Mouse (Mus musculus) embryonic fibroblast, embryonic 13.5 days (primary cell): Measurements from ENCODE around the gene Sypl2. TPM values are rescaled to one million over a fixed set of nuclear protein-coding genes. Genes with fewer than 3 reads are reported as not detected.

Experiments
- H3K27ac ChIP-seq: 2 replicates; pipeline ENCODE4 v1.5.1; 2012; ENCODE audit warnings: low read length, control low read depth, inconsistent platforms; ENCODE audit not compliant: insufficient read depth
- H3K4me1 ChIP-seq: 2 replicates; pipeline ENCODE4 v1.6.1; 2011; ENCODE audit warnings: low read length; ENCODE audit not compliant: control insufficient read depth, insufficient read depth
- H3K4me3 ChIP-seq: 2 replicates; pipeline ENCODE4 v1.5.1; 2011; ENCODE audit warnings: mild to moderate bottlenecking, control low read depth, low read length; ENCODE audit not compliant: insufficient read depth
- CTCF ChIP-seq: IDR thresholded peaks from 2 replicates; pipeline ENCODE4 v1.5.1; 2011; ENCODE audit warnings: mild to moderate bottlenecking, control low read depth, low read length, moderate library complexity, borderline replicate concordance; ENCODE audit not compliant: insufficient read depth
- POLR2A ChIP-seq: IDR thresholded peaks from 2 replicates; pipeline ENCODE4 v1.6.1; 2011; ENCODE audit warnings: low read depth, mild to moderate bottlenecking, control low read depth, low read length, moderate library complexity
- polyA plus RNA-seq: library from polyadenylated mRNA; stranded (reverse); fragments of >200 nt; gene quantifications from 2 replicates; pipeline ENCODE4 v1.2.4, GENCODE M21; 2011; ENCODE audit warnings: low read depth; ENCODE audit not compliant: missing spikeins, insufficient read length

Gene Sypl2
- polyA plus RNA-seq, 1 experiment = not detected

DNA sequence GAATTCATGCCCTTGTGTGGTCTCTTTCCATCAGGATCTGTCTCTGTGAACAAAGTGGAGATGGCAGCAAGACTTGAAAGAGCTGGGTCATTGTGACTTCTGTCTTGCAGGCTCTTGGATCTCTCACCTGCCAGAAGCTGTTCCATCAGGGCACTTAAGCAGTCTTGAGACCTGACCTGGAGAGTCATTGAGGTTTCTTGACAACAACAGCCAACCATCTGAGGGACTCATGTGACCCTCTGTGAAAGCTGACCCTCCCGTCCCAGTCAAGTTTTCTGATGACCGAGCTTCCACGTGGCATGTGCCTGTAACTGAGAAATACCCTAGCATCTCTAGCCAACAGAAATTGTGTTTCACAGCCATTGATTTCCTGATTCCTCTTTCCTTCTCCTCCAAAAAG is 41.7 kb downstream of the Sypl2 start:
- Histone ChIP-seq H3K4me3 (no peak overlapping the region), H3K27ac (no peak overlapping the region), H3K4me1 (peaks cover 2% of the 10 kb centered on the region; the same call in 1 of the 2 replicates)
- TF ChIP-seq POLR2A (no peak), CTCF (no peak)

DNA sequence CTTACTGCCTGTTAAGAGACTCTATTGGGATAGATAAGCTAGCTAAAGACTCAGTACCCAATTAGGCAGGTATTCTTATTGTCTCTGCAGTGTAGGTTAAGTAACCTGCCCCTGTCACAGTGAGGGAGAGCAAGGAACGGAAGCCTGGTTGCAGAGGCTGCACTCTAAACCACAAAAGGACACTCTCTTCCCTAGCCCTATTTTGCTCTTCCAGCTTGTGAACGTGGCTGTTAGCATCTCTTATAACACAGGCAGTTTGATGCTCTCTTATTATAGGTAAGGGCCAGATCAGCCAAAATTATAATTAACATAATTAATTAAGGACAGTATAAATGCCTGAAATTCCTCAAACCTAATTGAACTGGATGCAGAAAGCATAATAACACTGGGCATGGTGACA is 45.9 kb downstream of the Sypl2 start:
- no peak overlapping the region for H3K4me3 ChIP-seq
- peaks cover 2% of the 10 kb centered on the region; the same call in 1 of the 2 replicates for H3K4me1 ChIP-seq
- TF ChIP-seq POLR2A (no peak), CTCF (no peak)
- H3K27ac ChIP-seq = no peak overlapping the region

DNA sequence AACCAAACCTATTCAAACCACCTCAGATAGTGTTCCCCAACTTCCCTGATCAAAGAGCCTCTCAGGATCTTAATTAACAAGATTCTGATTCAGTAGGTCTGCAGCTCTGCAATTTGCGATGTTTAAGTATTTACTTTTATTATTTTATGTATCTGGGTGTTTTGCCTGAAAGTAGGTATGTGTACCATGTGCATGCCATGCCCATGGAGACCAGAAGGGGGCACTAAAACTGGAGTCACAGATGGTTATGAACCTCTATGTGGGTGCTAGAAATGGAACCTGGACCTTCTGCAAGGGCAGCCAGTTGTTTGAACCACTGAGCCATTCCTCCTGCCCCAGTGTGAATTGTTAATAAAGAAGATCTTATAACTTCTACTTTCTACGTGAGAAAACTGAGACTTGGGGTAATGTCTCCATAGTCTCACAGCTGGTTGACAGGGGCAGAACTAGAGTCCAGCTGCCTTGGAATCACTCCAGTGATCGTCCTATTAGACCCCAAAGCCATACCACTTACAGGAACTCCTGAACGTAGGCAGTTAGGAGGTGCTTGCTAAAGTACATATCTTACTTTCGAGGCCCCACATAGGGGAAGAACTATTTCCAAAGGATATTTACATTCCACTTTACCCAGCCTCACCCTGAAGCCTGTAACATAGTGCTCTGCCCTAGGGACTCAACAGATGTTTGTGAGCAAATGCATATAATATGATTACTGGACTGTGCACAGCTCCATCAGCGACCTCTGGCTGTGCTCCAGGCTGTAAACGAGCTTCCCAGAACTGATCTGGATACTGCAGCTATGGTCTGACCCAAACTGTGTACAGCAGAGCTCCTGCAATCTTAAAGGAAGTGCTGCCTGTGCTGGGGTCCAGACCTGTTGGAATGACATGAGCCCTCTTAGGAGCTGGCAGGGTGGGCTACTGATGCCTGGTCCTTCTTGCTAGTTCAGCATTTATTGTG is 47.4 kb downstream of the Sypl2 start:
- no peak overlapping the region for H3K27ac ChIP-seq
- no peak for TF ChIP-seq CTCF
- TF ChIP-seq POLR2A = no peak
- H3K4me3 ChIP-seq = no peak overlapping the region
- peaks cover 2% of the 10 kb centered on the region; the same call in 1 of the 2 replicates for H3K4me1 ChIP-seq

DNA sequence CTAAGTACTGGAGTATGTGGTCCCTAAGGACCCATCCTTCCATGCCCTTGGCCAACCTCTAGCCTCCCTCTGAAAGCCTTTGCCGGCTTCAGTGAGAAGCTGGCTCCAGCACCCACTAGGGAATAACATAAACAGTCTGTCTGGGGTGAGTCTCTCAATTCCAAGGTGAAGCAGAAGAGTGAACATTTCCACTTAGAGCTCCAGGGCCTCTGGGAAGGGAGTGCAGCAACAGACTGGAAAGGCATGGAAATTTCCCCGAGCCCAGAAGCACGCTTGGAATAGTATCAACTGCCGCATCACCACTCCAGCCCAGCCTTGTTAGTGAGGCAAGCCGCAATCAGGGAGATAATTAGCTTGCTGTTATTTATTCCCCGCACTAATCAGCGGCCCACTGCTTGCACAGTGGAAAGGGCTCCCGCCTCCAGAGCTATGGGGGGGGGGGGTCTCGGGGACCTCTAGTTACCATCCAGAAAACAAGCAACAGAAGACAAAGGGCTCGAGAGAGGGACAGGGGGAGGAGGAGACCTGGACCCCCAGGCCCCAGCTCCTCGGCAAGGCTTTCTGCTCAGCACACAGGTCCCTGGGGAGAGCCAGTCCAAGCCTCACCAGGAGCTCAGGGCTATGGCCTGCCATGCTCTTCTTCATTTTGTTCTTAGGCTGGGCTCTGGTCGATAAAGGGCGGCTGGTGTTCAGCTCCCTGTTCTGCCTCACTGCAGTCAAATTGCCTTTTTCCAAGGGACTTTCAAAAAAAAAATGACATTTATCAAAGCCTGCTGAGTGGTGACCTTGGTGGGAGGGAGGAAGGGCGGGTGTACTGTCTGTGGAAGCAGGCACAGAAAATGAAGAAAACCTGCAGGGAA is 51.5 kb downstream of the Sypl2 start:
- TF ChIP-seq POLR2A (no peak), CTCF (no peak)

DNA sequence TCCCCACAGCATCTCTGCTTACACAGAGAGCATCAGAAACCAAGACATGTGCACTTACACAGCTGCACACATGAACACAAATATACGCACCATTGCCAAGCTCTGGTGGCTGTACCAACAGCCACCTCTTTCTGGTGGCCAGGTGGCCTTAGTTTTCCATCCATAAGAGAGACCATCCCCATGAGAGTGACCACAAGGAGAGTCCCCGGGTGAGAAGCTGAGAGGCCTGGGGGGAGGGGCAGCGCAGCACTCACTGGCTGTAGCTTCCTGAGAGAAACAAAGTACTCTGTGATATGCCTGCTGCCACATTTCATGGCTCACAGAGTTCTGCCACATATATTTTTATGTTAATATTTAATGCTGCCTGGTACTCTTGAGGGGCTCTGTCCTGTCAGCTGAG is 57.2 kb downstream of the Sypl2 start:
- Histone ChIP-seq H3K4me3 (no peak overlapping the region), H3K4me1 (no peaks in the 10 kb centered on the region), H3K27ac (no peak overlapping the region)
- no peak for TF ChIP-seq POLR2A
- no peak for TF ChIP-seq CTCF

More for the DNA sequence above, 51.5 kb downstream of the Sypl2 start:
- H3K27ac ChIP-seq = no peak overlapping the region
- no peak overlapping the region for H3K4me3 ChIP-seq
- H3K4me1 ChIP-seq = no peaks in the 10 kb centered on the region; the same call in 1 of the 2 replicates

DNA sequence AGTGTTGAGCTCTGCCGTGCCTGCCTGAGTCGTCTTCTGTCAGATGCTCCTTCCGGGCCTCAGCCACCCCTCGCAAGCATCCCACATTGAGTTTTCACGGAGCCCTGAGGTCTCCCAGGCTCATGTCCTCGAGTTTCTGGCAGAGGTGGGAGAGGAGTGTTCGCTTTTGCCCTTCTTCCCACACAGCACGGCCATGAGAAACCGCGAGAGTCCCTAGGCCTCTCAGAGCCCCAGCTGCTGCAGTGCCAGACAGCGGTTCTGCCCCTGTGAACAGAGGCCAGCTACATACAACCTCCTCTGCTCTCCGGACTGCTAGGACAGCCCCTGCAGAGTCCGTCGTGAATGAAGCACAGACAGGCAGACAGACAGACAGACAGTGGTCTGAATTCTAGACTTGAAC is 58.9 kb downstream of the Sypl2 start:
- TF ChIP-seq CTCF (no peak), POLR2A (no peak)
- Histone ChIP-seq H3K4me3 (no peak overlapping the region), H3K4me1 (no peaks in the 10 kb centered on the region), H3K27ac (no peak overlapping the region)

DNA sequence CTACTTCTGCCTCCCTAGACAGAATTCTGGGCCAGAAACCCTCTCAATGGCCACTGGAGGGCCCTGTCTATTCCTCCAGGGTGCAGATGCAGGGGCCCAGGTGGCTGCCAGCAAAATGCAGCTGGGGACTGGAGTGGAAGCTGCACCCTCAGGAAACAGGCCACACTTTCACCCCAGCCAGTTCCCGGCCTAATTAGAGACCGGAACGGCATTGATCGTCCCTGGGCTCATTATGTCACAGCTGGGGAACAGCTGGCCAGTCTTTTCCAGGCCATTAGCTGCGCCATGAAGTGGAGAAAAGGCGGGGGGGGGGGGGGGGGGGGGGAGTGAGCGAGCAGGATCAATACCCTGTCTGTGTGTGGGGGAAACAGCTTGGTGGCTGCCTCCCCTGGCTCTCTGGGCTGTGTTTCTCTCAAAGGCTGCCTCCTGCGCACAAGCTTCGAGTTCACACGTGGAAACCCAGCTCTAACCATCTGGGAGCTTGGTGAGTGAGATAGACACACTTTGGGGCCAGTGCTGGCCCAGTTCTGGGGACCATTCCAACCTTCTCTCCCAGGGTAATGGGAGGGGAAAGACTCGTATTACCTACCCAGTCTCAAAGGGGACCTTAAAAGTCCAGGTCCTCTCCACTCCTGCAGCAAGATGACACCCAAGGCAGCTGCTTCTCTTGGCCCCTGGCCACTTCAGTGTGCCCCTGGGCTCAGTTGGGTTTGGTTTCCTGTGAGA is 59.8 kb downstream of the Sypl2 start:
- no peak overlapping the region for H3K27ac ChIP-seq

DNA sequence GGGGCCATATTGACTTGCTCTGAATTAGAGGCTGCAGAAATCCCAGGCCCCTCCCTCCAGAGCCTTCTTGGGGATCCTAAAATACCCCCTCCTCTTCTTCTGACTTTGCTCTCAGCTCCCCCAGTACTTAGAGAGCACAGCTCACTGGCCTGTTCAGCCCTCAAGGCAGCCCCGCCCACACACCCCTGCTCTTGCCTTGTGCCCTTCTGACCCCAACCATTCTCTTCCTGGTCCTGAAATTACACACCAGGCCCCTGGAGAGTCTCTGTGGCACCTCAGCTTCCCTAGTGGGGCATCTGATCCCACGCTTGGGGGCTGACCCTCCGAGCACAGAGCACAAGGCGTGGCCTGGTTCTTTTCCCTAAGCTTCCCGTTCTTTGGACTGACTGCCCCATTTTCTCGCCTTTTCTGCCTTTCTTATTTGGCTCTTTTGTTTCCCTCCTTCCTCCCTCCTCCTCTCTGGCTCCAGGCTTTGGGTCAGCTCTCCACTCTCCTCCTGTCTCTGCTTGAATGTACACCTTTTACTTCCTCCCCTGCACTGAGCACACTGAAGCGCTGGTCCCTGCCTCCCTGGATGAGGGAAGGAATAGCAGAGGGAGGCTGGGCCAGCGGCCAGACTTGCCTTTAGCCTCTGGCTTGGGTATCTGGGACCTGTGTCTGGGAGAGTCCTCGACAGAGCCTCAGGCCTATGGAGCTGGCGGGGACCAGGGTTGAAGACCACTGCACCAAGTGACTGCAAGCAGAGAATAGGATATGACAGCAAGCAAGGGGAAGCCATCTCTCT is 60.7 kb downstream of the Sypl2 start:
- no peak overlapping the region for H3K27ac ChIP-seq
- no peak for TF ChIP-seq POLR2A
- TF ChIP-seq CTCF = no peak
- no peaks in the 10 kb centered on the region for H3K4me1 ChIP-seq
- H3K4me3 ChIP-seq = no peak overlapping the region

More for the DNA sequence above, 59.8 kb downstream of the Sypl2 start:
- TF ChIP-seq POLR2A (no peak), CTCF (no peak)
- no peak overlapping the region for H3K4me3 ChIP-seq
- no peaks in the 10 kb centered on the region for H3K4me1 ChIP-seq

DNA sequence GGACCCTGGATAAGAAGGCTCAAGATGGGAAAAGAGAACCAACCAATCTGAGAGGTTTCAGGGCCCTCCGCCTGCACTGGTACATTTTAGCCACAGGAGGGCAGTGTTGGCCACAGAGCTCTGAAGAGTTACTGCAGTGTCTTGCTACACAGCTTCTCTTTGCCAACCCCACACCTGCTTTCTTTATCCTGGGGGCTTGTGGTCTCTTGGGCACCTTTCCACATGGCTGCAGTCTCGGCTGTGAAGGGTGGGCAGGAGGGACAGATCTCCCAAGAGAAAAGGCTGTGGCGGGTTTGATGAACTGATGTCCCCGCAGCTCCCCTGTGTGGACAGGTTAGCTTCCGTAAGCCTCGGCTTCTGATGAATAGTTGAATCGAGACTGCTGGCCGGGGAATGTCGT is 61.6 kb downstream of the Sypl2 start:
- no peak overlapping the region for H3K4me3 ChIP-seq
- TF ChIP-seq POLR2A (no peak), CTCF (peak; percentile 85)
- no peak overlapping the region for H3K27ac ChIP-seq
- no peaks in the 10 kb centered on the region for H3K4me1 ChIP-seq
